Mouse (Mus musculus) lung, postnatal 0 days (tissue): ENCODE measurements around the gene Cfap54. TPM values are rescaled to one million over a fixed set of nuclear protein-coding genes. Genes with fewer than 3 reads are reported as not detected.

Experiments used
- ATAC-seq: fragments of 200-750 bp; cut with Nextera tagmentation; 2 replicates; pipeline ENCODE4 v1.8.0; 2017; ENCODE audit warnings: moderate library complexity
- DNase-seq: peaks from one replicate; pipeline ENCODE4 v3.0.0-alpha.2; 2016; ENCODE audit warnings: low spot score
- H3K27ac ChIP-seq: fragments of 300-500 bp; sonication (generic); 2 replicates; pipeline ENCODE4 v1.5.1; 2014; ENCODE audit warnings: antibody characterized with exemption, mild to moderate bottlenecking, low read length, mixed read lengths
- H3K27me3 ChIP-seq: fragments of 300-500 bp; sonication (generic); replicated peaks from 2 replicates; pipeline ENCODE4 v1.6.1; 2014; ENCODE audit warnings: low read length, mixed read lengths; ENCODE audit not compliant: insufficient read depth
- H3K36me3 ChIP-seq: fragments of 300-500 bp; sonication (generic); 2 replicates; pipeline ENCODE4 v1.6.1; 2014; ENCODE audit warnings: low read length, mixed read lengths; ENCODE audit not compliant: insufficient read depth
- H3K4me1 ChIP-seq: fragments of 300-500 bp; sonication (generic); 2 replicates; pipeline ENCODE4 v1.6.1; 2014; ENCODE audit warnings: antibody characterized with exemption, low read depth, low read length, mixed read lengths; ENCODE audit not compliant: insufficient read depth
- H3K4me2 ChIP-seq: fragments of 300-500 bp; sonication (generic); replicated peaks from 2 replicates; pipeline ENCODE4 v1.6.1; 2014; ENCODE audit warnings: low read depth, mild to moderate bottlenecking, low read length, moderate library complexity, mixed read lengths
- H3K4me3 ChIP-seq: fragments of 300-500 bp; sonication (generic); 2 replicates; pipeline ENCODE4 v1.5.1; 2014; ENCODE audit warnings: low read depth, low read length
- H3K9ac ChIP-seq: fragments of 300-500 bp; sonication (generic); replicated peaks from 2 replicates; pipeline ENCODE4 v1.6.1; 2014; ENCODE audit warnings: low read depth, mild to moderate bottlenecking
- H3K9me3 ChIP-seq: fragments of 300-500 bp; sonication (generic); 2 replicates; pipeline ENCODE4 v1.6.1; 2016; ENCODE audit warnings: low read length, mixed read lengths
- CTCF ChIP-seq: IDR thresholded peaks from 2 replicates; pipeline ENCODE4 v1.5.1; 2016; ENCODE audit warnings: antibody characterized with exemption, mild to moderate bottlenecking
- EP300 ChIP-seq: IDR thresholded peaks from 2 replicates; pipeline ENCODE4 v1.6.1; 2016; ENCODE audit warnings: antibody characterized with exemption, mild to moderate bottlenecking, control low read depth
- WGBS: fragments of 180-500 bp; shearing (Covaris S2); extraction: QIAGEN DNeasy Blood & Tissue Kit; methylation state at CpG from one replicate; pipeline ENCODE4 v1.1.7; 2014; 5-methylcytosine and 5-hydroxymethylcytosine counted together
- polyA plus RNA-seq: library from polyadenylated mRNA; unstranded; fragments of >200 nt; fragmentation: Nextera tagmentation; extraction: Ambion mirVana; gene quantifications from 2 replicates; pipeline ENCODE4 v1.2.1, GENCODE M21; 2015

Cfap54 gene
- polyA plus RNA-seq, 1 experiment from 2014 or later: 6.2 TPM

DNA sequence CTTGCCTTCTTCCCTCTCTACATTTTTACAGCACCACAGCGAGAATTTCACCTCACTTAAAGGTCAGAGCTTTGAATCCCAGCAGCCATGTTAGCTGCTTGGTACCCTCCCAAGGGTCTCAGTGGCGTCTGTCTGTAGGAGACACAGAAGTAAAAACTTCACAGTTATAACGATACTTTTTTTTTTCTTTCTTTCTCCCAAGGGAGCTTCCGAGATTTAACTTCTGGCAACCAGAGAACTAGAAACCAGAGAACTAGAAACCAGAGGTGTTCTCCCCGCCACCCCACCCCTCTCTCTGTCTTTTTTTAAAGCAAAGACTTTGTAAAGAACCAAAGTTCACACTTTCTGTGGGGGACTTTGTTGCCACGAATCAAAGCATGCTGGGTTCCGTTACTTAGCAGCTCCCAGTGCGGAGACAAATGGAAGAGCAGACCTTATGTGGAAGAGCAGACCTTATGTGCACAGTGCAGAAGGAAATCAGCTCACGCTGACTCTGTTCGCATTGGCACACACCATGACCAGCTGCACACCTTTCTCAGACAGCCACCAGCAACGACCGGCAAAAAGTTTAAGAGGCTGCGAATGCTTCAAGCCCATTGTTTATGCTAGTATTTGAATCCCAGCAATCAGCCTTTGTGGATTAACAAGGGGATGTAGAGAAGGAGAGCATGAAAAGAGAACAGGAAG, 292.9 kb downstream of the Cfap54 start:
- H3K4me1 ChIP-seq: no peaks in the 10 kb centered on the region
- H3K4me2 ChIP-seq: no peak overlapping the region
- no peaks in the 10 kb centered on the region for H3K27me3 ChIP-seq
- WGBS: 58% methylated on average over 13 of the region's 13 CpGs
- no peak overlapping the region for H3K27ac ChIP-seq
- no peaks in the 10 kb centered on the region for H3K36me3 ChIP-seq
- TF ChIP-seq EP300: no peak
- TF ChIP-seq CTCF: no peak
- ATAC-seq: no peak
- H3K9ac ChIP-seq: no peak overlapping the region
- H3K4me3 ChIP-seq: no peak overlapping the region
- no peak for DNase-seq
- no peaks in the 10 kb centered on the region for H3K9me3 ChIP-seq

GRCm38 (mm10) chr10:92782691-92783090, 298.7 kb downstream of the Cfap54 start:
- Histone ChIP-seq H3K4me1 (no peaks in the 10 kb centered on the region), H3K9me3 (no peaks in the 10 kb centered on the region), H3K36me3 (no peaks in the 10 kb centered on the region), H3K27me3 (no peaks in the 10 kb centered on the region), H3K27ac (no peak overlapping the region), H3K4me2 (no peak overlapping the region), H3K9ac (no peak overlapping the region), H3K4me3 (no peak overlapping the region)
- no peak for DNase-seq
- ATAC-seq: no peak
- no peak for TF ChIP-seq CTCF
- no peak for TF ChIP-seq EP300
- 79% methylated on average over 5 of the region's 5 CpGs for WGBS

DNA sequence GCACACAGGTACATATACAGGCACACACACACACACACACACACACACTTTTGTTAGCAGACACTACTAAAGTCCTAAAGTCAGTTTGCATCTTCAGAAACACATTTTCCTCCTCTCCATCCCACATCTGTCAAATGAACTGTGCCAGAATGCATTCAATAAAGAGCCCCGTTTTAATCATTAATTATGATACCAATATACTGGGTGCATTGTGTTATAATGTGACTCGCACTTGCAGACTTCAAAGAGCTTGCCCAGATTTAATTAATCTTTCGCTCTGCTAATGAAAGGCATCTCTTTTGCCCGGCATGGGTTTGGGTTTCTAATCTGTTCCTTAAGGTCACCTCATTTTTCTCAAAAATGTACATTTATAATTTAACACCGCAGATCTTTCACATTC, 327.1 kb downstream of the Cfap54 start:
- TF ChIP-seq CTCF (no peak), EP300 (no peak)
- Histone ChIP-seq H3K4me1 (no peaks in the 10 kb centered on the region), H3K9ac (no peak overlapping the region), H3K27me3 (no peaks in the 10 kb centered on the region), H3K4me3 (no peak overlapping the region), H3K36me3 (no peaks in the 10 kb centered on the region), H3K9me3 (no peaks in the 10 kb centered on the region), H3K27ac (no peak overlapping the region), H3K4me2 (no peak overlapping the region)
- no peak for ATAC-seq
- no peak for DNase-seq
- WGBS: 86% methylated on average over 5 of the region's 5 CpGs

DNA sequence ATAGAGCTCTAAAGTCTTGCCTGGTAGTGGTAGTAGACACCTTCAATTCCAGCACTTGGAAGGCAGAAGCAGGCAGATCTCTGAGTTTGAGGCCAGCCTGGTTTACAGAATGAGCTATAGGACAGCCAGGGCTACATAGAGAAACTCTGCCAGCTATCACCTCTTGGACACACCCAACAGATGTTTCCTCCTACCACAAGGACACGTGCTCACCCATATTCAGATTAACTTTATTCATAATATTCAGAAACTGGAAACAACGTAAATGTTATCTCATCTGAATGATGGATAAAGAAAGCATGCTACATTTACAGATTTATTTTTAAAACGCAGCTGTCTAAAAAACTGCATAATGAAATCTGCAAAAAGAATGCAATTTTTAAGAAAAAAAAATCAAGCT, 351.1 kb downstream of the Cfap54 start:
- TF ChIP-seq EP300 (no peak), CTCF (no peak)

DNA sequence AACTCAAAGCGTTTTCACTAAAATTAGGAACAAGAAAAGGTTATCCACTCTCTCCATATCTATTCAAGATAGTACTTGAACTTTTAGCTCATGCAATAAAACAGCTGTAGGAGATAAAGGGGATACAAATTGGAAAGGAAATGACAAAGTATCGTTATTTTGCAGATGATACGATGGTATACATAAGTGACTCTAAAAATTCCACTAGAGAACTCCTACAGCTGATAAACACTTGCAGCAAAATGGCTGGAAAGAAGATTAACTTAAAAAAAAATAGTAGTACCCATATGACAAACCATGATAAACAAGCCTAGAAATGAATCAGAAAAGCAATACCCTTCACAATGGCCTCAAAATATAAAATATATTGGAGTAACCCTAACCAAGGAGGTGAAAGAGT, 352.7 kb downstream of the Cfap54 start:
- ATAC-seq: no peak
- Histone ChIP-seq H3K36me3 (no peaks in the 10 kb centered on the region), H3K4me3 (no peak overlapping the region), H3K27ac (no peak overlapping the region), H3K9me3 (no peaks in the 10 kb centered on the region), H3K27me3 (no peaks in the 10 kb centered on the region), H3K9ac (no peak overlapping the region), H3K4me1 (no peaks in the 10 kb centered on the region), H3K4me2 (no peak overlapping the region)
- TF ChIP-seq EP300: no peak
- no peak for TF ChIP-seq CTCF
- no peak for DNase-seq
- WGBS: 61% methylated on average over 3 of the region's 3 CpGs

More for the DNA sequence above, 351.1 kb downstream of the Cfap54 start:
- no peak overlapping the region for H3K4me3 ChIP-seq
- no peaks in the 10 kb centered on the region for H3K4me1 ChIP-seq
- ATAC-seq (no peak), DNase-seq (no peak)
- no peak overlapping the region for H3K4me2 ChIP-seq
- no peak overlapping the region for H3K9ac ChIP-seq
- H3K27me3 ChIP-seq: no peaks in the 10 kb centered on the region
- H3K9me3 ChIP-seq: no peaks in the 10 kb centered on the region
- no peak overlapping the region for H3K27ac ChIP-seq
- H3K36me3 ChIP-seq: no peaks in the 10 kb centered on the region
- 87% methylated on average over 3 of the region's 3 CpGs for WGBS

Other genes with a start within 250 kb of the Cfap54 start
- 12.6 and 15.1 TPM in 2 replicates for gene Cdk17, start 79.3 kb upstream of the Cfap54 start, polyA plus RNA-seq
- gene Elk3, start 229.5 kb upstream of the Cfap54 start, polyA plus RNA-seq: 56.0 and 61.5 TPM in 2 replicates